Mouse (Mus musculus) heart, adult 11 months (tissue): ENCODE results near the gene Olfr510.
"Not testable (repeated sequence)": the region's sequence is repeated elsewhere in the genome, so short reads cannot be mapped to it uniquely, and the experiment has no call there.

Source experiments
- DNase-seq: peaks from one replicate; pipeline ENCODE4 v3.0.0; 2022

The Olfr510 gene

DNA sequence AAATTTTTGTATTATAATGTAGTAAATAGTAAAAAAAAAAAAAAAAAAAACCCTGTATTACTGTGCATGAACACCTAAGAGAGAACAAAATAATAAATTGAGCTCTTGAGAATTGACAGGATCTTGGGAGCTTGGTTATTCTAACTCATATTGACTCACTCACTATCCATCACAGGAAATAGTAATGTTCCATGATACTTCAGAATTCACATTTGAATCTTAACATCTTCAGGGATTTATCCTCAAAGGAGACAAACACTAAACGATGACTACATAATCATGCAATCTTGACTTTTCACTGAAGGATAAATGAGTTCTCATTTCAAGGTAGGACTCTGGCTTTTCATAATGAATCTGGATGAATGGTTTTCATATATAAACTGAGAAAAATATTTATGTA is at the start of gene Olfr510:
Gene Olfr510 (plus strand): TSS at position 301 of the 400 bp plus-strand sequence.
- no peak for DNase-seq

DNA sequence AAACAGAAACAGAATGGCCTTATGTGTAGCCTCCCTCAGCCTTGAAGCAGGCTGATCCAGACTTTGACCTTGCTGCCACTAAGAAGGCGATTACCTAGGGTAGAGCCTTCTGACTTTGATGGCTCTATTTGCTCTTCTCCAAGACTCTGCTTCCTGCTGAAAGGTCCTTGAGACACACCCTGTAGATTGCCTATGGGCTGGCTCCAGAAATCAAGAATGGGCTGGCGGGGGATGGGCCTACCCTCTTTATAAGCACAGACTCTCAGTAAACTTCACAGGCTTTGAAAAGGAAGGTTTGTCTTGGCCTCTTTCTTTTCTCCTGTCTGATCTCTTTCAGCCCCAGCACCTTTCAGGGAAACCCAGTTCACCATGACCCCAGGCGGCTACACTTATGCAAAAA is 49.4 kb upstream of the Olfr510 start:
- DNase-seq: not testable (repeated sequence)

DNA sequence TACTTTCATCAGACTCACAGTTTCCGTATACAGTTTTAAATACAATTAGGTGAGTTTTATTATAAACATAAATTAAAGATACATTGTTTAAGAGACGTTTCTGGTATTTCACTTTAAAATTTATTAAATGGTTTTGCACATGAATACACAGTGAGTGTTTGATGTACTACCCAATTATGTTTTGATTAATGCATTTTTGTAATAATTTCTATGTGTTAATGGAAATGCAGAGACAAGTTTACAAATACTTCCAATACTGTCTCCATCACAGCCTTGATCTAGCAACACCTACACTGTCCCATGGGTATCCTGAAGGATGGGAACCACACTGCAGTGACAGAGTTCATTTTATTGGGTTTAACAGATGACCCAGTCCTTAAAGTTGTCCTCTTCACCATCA is 44.7 kb upstream of the Olfr510 start, which contains the start of gene Olfr507:
Gene Olfr507 (plus strand): TSS at position 301 of the 400 bp plus-strand sequence.
- no peak for DNase-seq

DNA sequence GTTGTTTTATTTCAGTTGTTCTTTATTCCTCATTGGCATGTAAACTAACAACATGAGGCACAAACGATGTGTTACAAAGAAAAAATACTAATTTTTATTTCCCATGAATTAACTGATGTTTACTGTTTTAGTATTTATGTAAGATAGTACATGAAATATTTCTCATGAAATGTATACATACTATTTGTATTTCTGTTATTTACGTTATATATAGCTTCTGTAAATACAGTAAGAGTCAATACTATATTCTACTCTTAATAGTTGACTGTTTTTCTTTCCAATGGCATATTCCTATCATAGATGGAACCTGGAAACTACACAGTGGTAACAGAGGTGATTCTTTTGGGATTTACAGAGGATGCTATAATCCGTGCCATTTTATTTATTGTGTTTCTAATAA is 36.5 kb upstream of the Olfr510 start, which contains the start of gene Olfr508:
Gene Olfr508 (plus strand): TSS at position 301 of the 400 bp plus-strand sequence.
- no peak for DNase-seq

DNA sequence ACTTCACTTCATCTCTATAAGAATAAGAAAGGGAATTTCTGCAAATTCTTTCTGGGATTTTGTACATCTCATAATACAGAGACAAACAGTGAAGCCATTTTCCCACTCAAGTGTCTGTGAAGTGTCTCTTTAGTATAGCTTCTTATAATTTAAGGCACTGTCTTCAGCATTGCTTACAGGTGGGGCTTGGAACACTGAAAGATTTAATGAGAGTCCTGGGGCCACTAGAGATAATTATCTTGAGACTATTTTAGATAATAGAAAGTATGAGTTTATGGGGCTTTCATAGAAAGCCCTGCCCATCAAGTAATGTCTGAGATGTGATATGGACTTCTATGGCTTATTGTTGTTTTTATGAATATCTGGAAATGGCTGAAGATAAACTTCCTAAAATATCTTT is 14.4 kb upstream of the Olfr510 start, which contains the start of gene Olfr509:
Gene Olfr509 (minus strand): TSS at position 101 of the 400 bp plus-strand sequence.
- DNase-seq: no peak

DNA sequence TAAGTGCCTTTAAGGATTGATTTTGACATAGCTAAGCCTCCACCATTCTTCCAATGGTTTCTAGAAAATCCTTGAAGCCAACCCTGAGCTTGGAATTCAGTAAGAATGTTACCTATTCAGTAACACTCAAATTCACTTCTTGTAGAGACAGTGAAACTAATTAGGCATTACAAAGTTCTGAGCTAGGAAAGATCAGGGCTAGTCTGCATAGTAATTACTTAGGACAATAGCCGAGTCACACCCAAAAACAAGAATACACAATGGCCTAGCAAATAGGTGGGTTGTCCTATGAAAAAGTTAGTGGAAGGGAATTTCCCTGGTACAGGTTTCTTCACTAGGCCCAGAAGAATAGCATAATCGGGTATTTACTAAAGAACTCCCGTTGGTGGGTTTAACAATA is 3.8 kb upstream of the Olfr510 start:
- DNase-seq: no peak

DNA sequence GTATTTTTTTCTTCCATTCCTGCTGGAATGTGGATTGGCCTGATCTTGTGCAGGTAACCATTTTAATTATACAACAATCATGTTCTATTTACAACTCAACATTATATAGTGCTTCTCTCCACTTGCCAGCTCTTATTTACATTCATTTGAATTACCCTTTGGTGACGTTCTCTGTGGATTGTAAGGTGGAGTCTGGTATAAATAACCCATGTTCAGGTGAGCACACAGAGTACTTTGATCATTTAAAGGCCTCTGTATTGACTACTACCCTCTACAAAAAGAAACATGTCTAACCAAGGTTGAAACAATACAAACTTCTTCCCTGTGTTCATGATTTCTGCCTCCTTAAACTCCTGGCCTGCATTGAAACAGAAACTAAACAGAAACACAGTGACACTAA is 4.8 kb downstream of the Olfr510 start:
- no peak for DNase-seq

DNA sequence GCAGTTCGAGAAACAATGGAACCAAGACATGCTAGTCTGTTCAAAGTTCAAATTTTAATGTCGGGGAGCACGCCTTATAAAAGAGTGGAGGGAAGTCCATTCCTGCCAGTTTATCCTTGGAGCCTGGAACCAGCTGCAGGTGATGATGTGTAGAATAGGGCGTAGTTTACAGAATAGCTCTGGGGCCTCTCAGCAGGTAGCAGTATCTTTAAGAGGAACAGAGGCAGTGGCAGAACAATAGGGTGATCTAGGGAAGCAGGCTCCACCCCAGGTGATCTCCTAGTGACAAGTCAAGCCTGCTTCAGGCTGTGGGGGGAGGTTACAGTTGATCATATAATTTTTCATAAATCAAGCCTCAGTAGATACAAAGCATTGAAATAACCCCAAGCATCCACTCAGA is 12.7 kb downstream of the Olfr510 start:
- no peak for DNase-seq

DNA sequence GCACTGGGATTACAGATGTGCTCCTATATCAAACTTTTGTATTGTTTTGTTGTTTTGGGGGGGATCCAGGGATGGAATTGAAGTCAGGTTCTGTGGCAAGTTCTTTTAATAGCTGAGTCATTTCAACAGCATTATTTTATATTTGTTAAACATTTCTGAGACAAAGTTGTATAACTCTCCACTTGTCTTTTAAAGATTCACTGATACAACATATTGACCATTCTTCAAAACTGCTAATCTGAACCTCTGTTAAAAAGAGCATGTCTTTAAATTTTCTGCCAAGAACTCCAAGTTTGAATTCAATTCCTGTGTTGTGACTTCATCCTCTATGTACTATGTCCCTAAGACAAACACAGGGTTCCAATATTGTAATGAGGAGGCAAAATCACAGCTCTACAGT is 46.8 kb downstream of the Olfr510 start, which contains the start of gene Olfr512:
Gene Olfr512 (plus strand): TSS at position 301 of the 400 bp plus-strand sequence.
- DNase-seq: no peak
